Mouse (Mus musculus) midbrain, postnatal 0 days (tissue): Measurements from ENCODE around the gene Efl1. TPM values are rescaled to one million over a fixed set of nuclear protein-coding genes. Genes with fewer than 3 reads are reported as not detected.

ENCODE experiments used
- ATAC-seq: fragments of 200-750 bp; cut with Nextera tagmentation; 2 replicates; pipeline ENCODE4 v1.8.0; 2017; ENCODE audit warnings: moderate number of reproducible peaks, mild to moderate bottlenecking, moderate TSS enrichment, moderate library complexity; ENCODE audit not compliant: low FRiP score
- DNase-seq: peaks from one replicate; pipeline ENCODE4 v3.0.0-alpha.2; 2015; ENCODE audit warnings: low spot score
- H3K27ac ChIP-seq: fragments of 300-500 bp; sonication (generic); 2 replicates; pipeline ENCODE4 v1.5.1; 2014; ENCODE audit warnings: low read depth, mild to moderate bottlenecking, low read length, mixed read lengths
- H3K27me3 ChIP-seq: fragments of 300-500 bp; sonication (generic); 2 replicates; pipeline ENCODE4 v1.6.1; 2014; ENCODE audit warnings: low read length, control low read depth, mixed read lengths; ENCODE audit not compliant: insufficient read depth
- H3K36me3 ChIP-seq: fragments of 300-500 bp; sonication (generic); 2 replicates; pipeline ENCODE4 v1.6.1; 2014; ENCODE audit warnings: low read length, control low read depth, mixed read lengths; ENCODE audit not compliant: insufficient read depth
- H3K4me1 ChIP-seq: fragments of 300-500 bp; sonication (generic); 2 replicates; pipeline ENCODE4 v1.6.1; 2014; ENCODE audit warnings: mild to moderate bottlenecking, control low read depth, antibody characterized with exemption, low read length, mixed read lengths; ENCODE audit not compliant: insufficient read depth
- H3K4me2 ChIP-seq: fragments of 300-500 bp; sonication (generic); 2 replicates; pipeline ENCODE4 v1.6.1; 2014; ENCODE audit warnings: low read depth, mild to moderate bottlenecking, low read length, mixed read lengths; ENCODE audit not compliant: poor library complexity, severe bottlenecking
- H3K4me3 ChIP-seq: fragments of 300-500 bp; sonication (generic); 2 replicates; pipeline ENCODE4 v1.5.1; 2014; ENCODE audit warnings: low read depth, mild to moderate bottlenecking, low read length, moderate library complexity
- H3K9ac ChIP-seq: fragments of 300-500 bp; sonication (generic); replicated peaks from 2 replicates; pipeline ENCODE4 v1.6.1; 2014; ENCODE audit warnings: mild to moderate bottlenecking, low read length, moderate library complexity, mixed read lengths; ENCODE audit not compliant: poor library complexity, severe bottlenecking
- H3K9me3 ChIP-seq: fragments of 300-500 bp; sonication (generic); 2 replicates; pipeline ENCODE4 v1.6.1; 2016; ENCODE audit warnings: low read length, control low read depth
- CTCF ChIP-seq: IDR thresholded peaks from 2 replicates; pipeline ENCODE4 v1.5.1; 2016; ENCODE audit warnings: antibody characterized with exemption, mild to moderate bottlenecking
- WGBS: fragments of 180-500 bp; shearing (Covaris S2); extraction: QIAGEN DNeasy Blood & Tissue Kit; methylation state at CpG from one replicate; pipeline ENCODE4 v1.1.7; 2014; 5-methylcytosine and 5-hydroxymethylcytosine counted together
- polyA plus RNA-seq: library from polyadenylated mRNA; unstranded; fragments of >200 nt; fragmentation: Nextera tagmentation; extraction: Ambion mirVana; gene quantifications from 2 replicates; pipeline ENCODE4 v1.2.1, GENCODE M21; 2015
- total RNA-seq: library from RNA; depleted of rRNA; stranded (reverse); fragments of >200 nt; gene quantifications from 2 replicates; pipeline ENCODE4 v1.2.3, GENCODE M21; 2014

Gene Efl1
- total and polyA plus RNA-seq, 2 experiments from 2014 or later, result 10.2 to 17.5 TPM

- ATAC-seq, result no peak
- Histone ChIP-seq H3K9ac (no peak overlapping the region), H3K4me1 (no peaks in the 10 kb centered on the region), H3K4me2 (no peak overlapping the region), H3K36me3 (no peaks in the 10 kb centered on the region), H3K4me3 (no peak overlapping the region), H3K27ac (no peak overlapping the region), H3K27me3 (no peaks in the 10 kb centered on the region), H3K9me3 (no peaks in the 10 kb centered on the region)
- WGBS, result 67% methylated on average over 6 of the region's 6 CpGs
- no peak for DNase-seq
- no peak for TF ChIP-seq CTCF
These were observed 137.0 kb downstream of the Efl1 start for GRCm38 (mm10) chr7:82785335-82785934.

GRCm38 (mm10) chr7:82785970-82786647, 137.7 kb downstream of the Efl1 start:
- 67% methylated on average over 2 of the region's 2 CpGs for WGBS
- no peak overlapping the region for H3K27ac ChIP-seq
- no peak overlapping the region for H3K9ac ChIP-seq
- H3K4me2 ChIP-seq, result no peak overlapping the region
- no peaks in the 10 kb centered on the region for H3K36me3 ChIP-seq
- H3K27me3 ChIP-seq, result no peaks in the 10 kb centered on the region
- peak; percentile 61 for DNase-seq
- H3K4me3 ChIP-seq, result no peak overlapping the region
- no peaks in the 10 kb centered on the region for H3K9me3 ChIP-seq
- ATAC-seq, result 0 out of 2 replicates have a peak, but pooled peaks have one; percentile 31
- no peaks in the 10 kb centered on the region for H3K4me1 ChIP-seq
- TF ChIP-seq CTCF, result no peak

GRCm38 (mm10) chr7:82792644-82793043, 144.2 kb downstream of the Efl1 start:
- no peak for TF ChIP-seq CTCF
- no peaks in the 10 kb centered on the region for H3K27me3 ChIP-seq
- H3K4me2 ChIP-seq, result no peak overlapping the region
- no peak overlapping the region for H3K27ac ChIP-seq
- H3K4me3 ChIP-seq, result no peak overlapping the region
- no peak overlapping the region for H3K9ac ChIP-seq
- DNase-seq (no peak), ATAC-seq (no peak)
- whole genome bisulfite sequencing, result 34% methylated on average over 2 of the region's 2 CpGs
- no peaks in the 10 kb centered on the region for H3K36me3 ChIP-seq
- no peaks in the 10 kb centered on the region for H3K9me3 ChIP-seq
- no peaks in the 10 kb centered on the region for H3K4me1 ChIP-seq

- H3K9ac ChIP-seq, result no peak overlapping the region
- no peak for TF ChIP-seq CTCF
- no peak for ATAC-seq
These were observed 144.7 kb downstream of the Efl1 start for GRCm38 (mm10) chr7:82793111-82793510.

GRCm38 (mm10) chr7:82794542-82794941, 146.1 kb downstream of the Efl1 start:
- ATAC-seq, result no peak
- no peaks in the 10 kb centered on the region for H3K27me3 ChIP-seq
- 57% methylated on average over 1 of the region's 1 CpGs for WGBS
- H3K4me1 ChIP-seq, result no peaks in the 10 kb centered on the region
- no peak for TF ChIP-seq CTCF
- H3K4me3 ChIP-seq, result no peak overlapping the region
- no peak for DNase-seq
- no peak overlapping the region for H3K27ac ChIP-seq
- no peaks in the 10 kb centered on the region for H3K36me3 ChIP-seq
- no peak overlapping the region for H3K9ac ChIP-seq
- H3K9me3 ChIP-seq, result no peaks in the 10 kb centered on the region
- H3K4me2 ChIP-seq, result no peak overlapping the region

More at GRCm38 (mm10) chr7:82793111-82793510, 144.7 kb downstream of the Efl1 start:
- WGBS, result 93% methylated on average over 1 of the region's 1 CpGs
- no peaks in the 10 kb centered on the region for H3K36me3 ChIP-seq
- no peaks in the 10 kb centered on the region for H3K9me3 ChIP-seq
- no peaks in the 10 kb centered on the region for H3K4me1 ChIP-seq
- H3K4me3 ChIP-seq, result no peak overlapping the region
- no peaks in the 10 kb centered on the region for H3K27me3 ChIP-seq
- H3K27ac ChIP-seq, result no peak overlapping the region
- no peak for DNase-seq
- H3K4me2 ChIP-seq, result no peak overlapping the region

- no peak for TF ChIP-seq CTCF
- WGBS, result 70% methylated on average over 4 of the region's 4 CpGs
- no peak for ATAC-seq
These were observed 153.8 kb downstream of the Efl1 start for GRCm38 (mm10) chr7:82802206-82802605.

More at GRCm38 (mm10) chr7:82802206-82802605, 153.8 kb downstream of the Efl1 start:
- Histone ChIP-seq H3K27ac (no peak overlapping the region), H3K27me3 (no peaks in the 10 kb centered on the region), H3K4me2 (no peak overlapping the region), H3K9ac (no peak overlapping the region), H3K4me1 (no peaks in the 10 kb centered on the region), H3K36me3 (no peaks in the 10 kb centered on the region), H3K4me3 (no peak overlapping the region), H3K9me3 (no peaks in the 10 kb centered on the region)
- DNase-seq, result no peak
